Mouse (Mus musculus) myocyte (in vitro differentiated cells): Measurements from ENCODE around the gene Tmprss3.

Experiments
- CEBPB ChIP-seq: IDR thresholded peaks from 2 replicates; pipeline ENCODE4 v1.6.1; 2011; ENCODE audit warnings: mild to moderate bottlenecking, moderate library complexity; ENCODE audit not compliant: poor library complexity, insufficient read depth, severe bottlenecking
- E2F4 ChIP-seq: IDR thresholded peaks from one replicate; pipeline ENCODE4 v1.6.1; 2011; ENCODE audit warnings: mild to moderate bottlenecking, control low read depth, moderate library complexity; ENCODE audit not compliant: insufficient read depth
- MAX ChIP-seq: IDR thresholded peaks from one replicate; pipeline ENCODE4 v1.6.1; 2011; ENCODE audit warnings: low read depth, mild to moderate bottlenecking, control low read depth
- MYOD1 ChIP-seq, 3 experiments: IDR thresholded peaks; one replicate each; pipeline ENCODE4 v1.6.1; 2011; ENCODE audit warnings: control low read depth in 2 of 3, low read depth in 2 of 3, mild to moderate bottlenecking in 2 of 3, moderate library complexity in 1 of 3; ENCODE audit not compliant: insufficient read length in 2 of 3, control insufficient read depth in 1 of 3
- MYOG ChIP-seq, 3 experiments: IDR thresholded peaks; one replicate each; pipeline ENCODE4 v1.6.1; 2011; ENCODE audit warnings: control low read depth in 2 of 3, low read depth in 2 of 3, mild to moderate bottlenecking in 2 of 3; ENCODE audit not compliant: insufficient read length in 2 of 3, control insufficient read depth in 1 of 3, insufficient read depth in 1 of 3
- POLR2A ChIP-seq: IDR thresholded peaks from one replicate; pipeline ENCODE4 v1.6.1; 2011; ENCODE audit warnings: low read depth, mild to moderate bottlenecking, control low read depth, moderate library complexity; ENCODE audit not compliant: insufficient read length
- POLR2AphosphoS2 ChIP-seq: IDR thresholded peaks from one replicate; pipeline ENCODE4 v1.6.1; 2011; ENCODE audit warnings: low read depth, control low read depth; ENCODE audit not compliant: insufficient read length
- TCF12 ChIP-seq: IDR thresholded peaks from one replicate; pipeline ENCODE4 v1.6.1; 2011; ENCODE audit warnings: mild to moderate bottlenecking, control low read depth; ENCODE audit not compliant: poor library complexity, insufficient read depth, severe bottlenecking
- USF1 ChIP-seq: IDR thresholded peaks from one replicate; pipeline ENCODE4 v1.6.1; 2011; ENCODE audit warnings: low read depth, mild to moderate bottlenecking, control low read depth, moderate library complexity

- TF ChIP-seq POLR2A = no peak
- no peak for TF ChIP-seq E2F4
- TF ChIP-seq TCF12 = no peak
- TF ChIP-seq POLR2AphosphoS2 = no peak
- no peak for TF ChIP-seq CEBPB
- TF ChIP-seq USF1 = no peak
- no peak for TF ChIP-seq MYOD1 (IDR thresholded peaks at IDR 0.05; ENCODE audit: control insufficient read depth in 1 of 3, insufficient read length in 2 of 3, low read depth in 2 of 3)
- no peak for TF ChIP-seq MAX
- TF ChIP-seq MYOG (IDR thresholded peaks at IDR 0.05; ENCODE audit: control insufficient read depth in 1 of 3, insufficient read depth in 1 of 3, insufficient read length in 2 of 3, low read depth in 2 of 3) = no peak
Measured at GRCm38 (mm10) chr17:31157921-31158320, 40.9 kb downstream of the Tmprss3 start.
